Mouse (Mus musculus): ENCODE results near the gene Phf10. TPM values are rescaled to one million over a fixed set of nuclear protein-coding genes. Genes with fewer than 3 reads are reported as not detected.
"Not testable (repeated sequence)": the region's sequence is repeated elsewhere in the genome, so short reads cannot be mapped to it uniquely, and the experiment has no call there.

The Phf10 gene
- polyA plus RNA-seq, 1 experiment from 2014 or later, result 34.7 TPM

- WGBS, result 83% methylated on average over 5 of the region's 5 CpGs
- Histone ChIP-seq H3K4me2 (replicated peaks) (no peak overlapping the region), H3K9me3 (no peaks in the 10 kb centered on the region), H3K36me3 (no peaks in the 10 kb centered on the region), H3K4me3 (no peak overlapping the region), H3K9ac (no peak overlapping the region), H3K27ac (no peak overlapping the region), H3K4me1 (no peaks in the 10 kb centered on the region; the same call in 1 of the 2 replicates), H3K27me3 (no peaks in the 10 kb centered on the region)
- no peak for ATAC-seq (ENCODE audit: insufficient number of reproducible peaks, insufficient read depth, low FRiP score, low TSS enrichment)
Observed at GRCm38 (mm10) chr17:14909331-14909730, 51.7 kb downstream of the Phf10 start.

GRCm38 (mm10) chr17:14907136-14907535 lies 53.9 kb downstream of the Phf10 start:
- Histone ChIP-seq H3K4me1 (no peaks in the 10 kb centered on the region; the same call in 1 of the 2 replicates), H3K4me3 (no peak overlapping the region), H3K27me3 (no peaks in the 10 kb centered on the region), H3K36me3 (no peaks in the 10 kb centered on the region), H3K4me2 (replicated peaks) (no peak overlapping the region), H3K27ac (no peak overlapping the region), H3K9me3 (no peaks in the 10 kb centered on the region), H3K9ac (no peak overlapping the region)
- ATAC-seq (ENCODE audit: insufficient number of reproducible peaks, insufficient read depth, low FRiP score, low TSS enrichment), result no peak
- 73% methylated on average over 12 of the region's 12 CpGs for WGBS

DNA sequence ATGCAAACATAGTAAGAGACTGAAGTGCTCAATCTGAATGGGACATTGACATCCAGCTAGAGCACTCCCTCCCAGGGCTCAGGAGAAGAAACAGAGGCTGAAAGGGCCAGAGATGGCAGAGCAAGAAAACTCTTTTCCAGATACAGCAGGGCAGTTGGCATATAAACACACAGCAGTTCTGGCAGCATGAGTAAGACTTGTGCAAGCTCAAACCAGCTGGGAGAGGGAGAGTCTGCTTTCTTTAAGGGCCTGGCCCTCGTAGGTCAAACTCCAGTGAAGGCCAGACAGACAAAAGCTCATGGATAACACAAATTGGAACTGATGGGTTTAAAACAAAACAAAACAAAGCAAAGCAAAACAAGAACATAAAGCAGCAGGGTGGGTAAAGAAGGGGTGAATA lies 54.5 kb downstream of the Phf10 start:
- WGBS, result 38% methylated on average over 1 of the region's 1 CpGs

DNA sequence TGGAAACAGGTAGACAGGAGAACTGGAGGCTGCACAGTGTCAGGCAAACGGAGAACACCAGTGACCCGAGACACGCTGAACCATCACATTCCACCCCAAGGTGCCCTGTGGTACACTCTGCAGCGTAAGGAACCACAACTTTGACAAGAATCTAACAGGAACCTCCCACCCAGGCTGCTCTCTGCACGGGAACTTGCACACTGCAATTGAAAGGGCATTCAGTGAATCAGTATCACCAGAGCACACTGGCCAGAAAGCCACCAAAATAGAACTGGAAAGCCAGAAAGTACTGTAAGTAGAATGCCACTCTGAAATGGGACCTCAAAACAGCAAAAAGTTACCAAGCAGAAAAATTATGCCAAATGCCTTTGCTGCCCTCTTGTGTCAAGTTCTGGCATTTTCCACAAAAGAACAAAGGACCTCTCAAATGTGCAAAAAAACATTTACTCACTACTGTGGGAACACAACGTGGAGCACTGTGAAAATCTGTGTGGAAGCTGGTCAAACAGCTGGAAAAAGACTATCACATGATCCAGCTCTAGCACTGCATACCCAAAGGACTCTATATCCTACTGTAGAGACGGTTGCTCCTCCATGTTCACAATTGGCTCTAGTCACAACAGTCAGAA lies 56.3 kb downstream of the Phf10 start:
- Histone ChIP-seq H3K4me2 (replicated peaks) (no peak overlapping the region), H3K9ac (no peak overlapping the region), H3K4me1 (no peaks in the 10 kb centered on the region; the same call in 1 of the 2 replicates), H3K36me3 (no peaks in the 10 kb centered on the region), H3K27ac (no peak overlapping the region), H3K9me3 (no peaks in the 10 kb centered on the region), H3K4me3 (no peak overlapping the region), H3K27me3 (no peaks in the 10 kb centered on the region)
- peak; percentile 61; the same call in 1 of the 2 replicates for ATAC-seq (ENCODE audit: insufficient number of reproducible peaks, insufficient read depth, low FRiP score, low TSS enrichment)
- WGBS, result 56% methylated on average over 7 of the region's 7 CpGs

More for the DNA sequence above, 54.5 kb downstream of the Phf10 start:
- no peak for ATAC-seq (ENCODE audit: insufficient number of reproducible peaks, insufficient read depth, low FRiP score, low TSS enrichment)
- Histone ChIP-seq H3K9ac (no peak overlapping the region), H3K27me3 (no peaks in the 10 kb centered on the region), H3K27ac (no peak overlapping the region), H3K9me3 (no peaks in the 10 kb centered on the region), H3K4me3 (no peak overlapping the region), H3K4me2 (replicated peaks) (no peak overlapping the region), H3K4me1 (no peaks in the 10 kb centered on the region; the same call in 1 of the 2 replicates), H3K36me3 (no peaks in the 10 kb centered on the region)

DNA sequence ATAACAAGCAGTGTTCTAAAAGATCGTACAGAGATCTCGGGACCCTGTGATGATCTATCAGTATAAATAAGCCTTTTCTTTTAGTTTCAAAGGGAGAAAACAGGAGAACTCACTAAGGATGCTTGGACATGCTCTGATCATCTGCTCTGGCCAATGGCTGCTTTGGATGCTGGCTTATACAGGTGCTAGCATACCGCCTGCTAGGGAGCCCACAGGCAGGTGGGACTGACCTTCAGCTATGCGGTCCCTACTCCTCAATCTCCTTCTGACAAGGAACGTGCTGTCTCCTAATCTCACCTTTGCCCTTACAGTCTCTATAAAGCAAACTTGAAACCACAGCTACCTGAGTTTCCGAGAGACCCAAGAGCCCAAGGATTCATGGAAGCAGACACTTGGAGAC lies 56.9 kb downstream of the Phf10 start:
- H3K4me2 ChIP-seq (replicated peaks), result no peak overlapping the region
- no peaks in the 10 kb centered on the region for H3K27me3 ChIP-seq
- H3K4me1 ChIP-seq, result no peaks in the 10 kb centered on the region; the same call in 1 of the 2 replicates
- no peaks in the 10 kb centered on the region for H3K36me3 ChIP-seq
- no peaks in the 10 kb centered on the region for H3K9me3 ChIP-seq
- ATAC-seq (ENCODE audit: insufficient number of reproducible peaks, insufficient read depth, low FRiP score, low TSS enrichment), result no peak
- H3K4me3 ChIP-seq, result no peak overlapping the region
- H3K9ac ChIP-seq, result no peak overlapping the region
- WGBS, result 82% methylated on average over 6 of the region's 6 CpGs
- no peak overlapping the region for H3K27ac ChIP-seq

DNA sequence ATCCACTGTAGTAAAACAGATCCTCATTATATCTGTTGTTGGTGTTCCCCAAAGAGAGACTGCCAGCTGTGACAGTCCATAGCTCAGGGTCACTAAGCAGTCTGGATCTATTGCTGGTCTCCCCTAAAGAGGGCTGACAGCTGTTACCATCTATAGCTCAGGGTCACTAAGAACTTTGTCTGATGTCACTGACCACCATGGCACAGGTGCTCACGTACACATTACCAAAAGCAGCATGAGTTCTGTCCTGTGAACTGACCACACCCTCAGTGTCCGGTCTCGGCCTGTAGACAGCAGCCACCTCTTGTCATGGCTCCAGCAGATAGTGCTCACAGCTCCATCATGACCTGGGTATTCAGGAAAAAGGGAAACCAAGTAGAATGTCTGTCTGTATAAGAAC lies 57.9 kb downstream of the Phf10 start:
- H3K9ac ChIP-seq, result no peak overlapping the region
- WGBS, result 74% methylated on average over 3 of the region's 3 CpGs
- H3K9me3 ChIP-seq, result no peaks in the 10 kb centered on the region
- no peak for ATAC-seq (ENCODE audit: insufficient number of reproducible peaks, insufficient read depth, low FRiP score, low TSS enrichment)
- no peak overlapping the region for H3K4me3 ChIP-seq
- no peak overlapping the region for H3K4me2 ChIP-seq (replicated peaks)
- H3K36me3 ChIP-seq, result no peaks in the 10 kb centered on the region
- H3K27ac ChIP-seq, result no peak overlapping the region
- H3K27me3 ChIP-seq, result no peaks in the 10 kb centered on the region
- H3K4me1 ChIP-seq, result no peaks in the 10 kb centered on the region; the same call in 1 of the 2 replicates

DNA sequence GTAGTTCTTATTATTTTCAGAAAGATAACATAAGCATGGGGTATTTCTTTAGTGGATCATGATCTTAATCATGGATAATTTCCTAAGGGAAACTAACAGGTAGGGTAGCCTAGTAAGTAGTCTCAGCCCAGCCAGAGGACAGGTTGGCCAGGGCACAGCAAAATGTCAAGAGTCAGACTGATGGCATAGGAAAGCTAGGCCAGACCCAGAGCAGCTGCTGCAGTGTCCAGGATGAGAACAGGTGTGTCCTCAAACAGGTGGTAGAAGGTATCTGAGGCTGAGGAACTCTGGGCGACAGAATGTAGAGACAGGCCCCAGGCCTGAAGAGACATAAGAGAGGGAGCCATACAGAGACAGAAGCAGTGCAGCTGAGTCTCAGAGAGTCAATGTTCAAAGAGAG lies 62.1 kb downstream of the Phf10 start:
- no peak overlapping the region for H3K4me2 ChIP-seq (replicated peaks)
- no peak for ATAC-seq (ENCODE audit: insufficient number of reproducible peaks, insufficient read depth, low FRiP score, low TSS enrichment)
- no peak overlapping the region for H3K4me3 ChIP-seq
- 75% methylated on average over 1 of the region's 1 CpGs for WGBS
- H3K4me1 ChIP-seq, result no peaks in the 10 kb centered on the region
- no peaks in the 10 kb centered on the region for H3K27me3 ChIP-seq
- H3K36me3 ChIP-seq, result no peaks in the 10 kb centered on the region
- no peaks in the 10 kb centered on the region for H3K9me3 ChIP-seq
- no peak overlapping the region for H3K9ac ChIP-seq
- H3K27ac ChIP-seq, result no peak overlapping the region

DNA sequence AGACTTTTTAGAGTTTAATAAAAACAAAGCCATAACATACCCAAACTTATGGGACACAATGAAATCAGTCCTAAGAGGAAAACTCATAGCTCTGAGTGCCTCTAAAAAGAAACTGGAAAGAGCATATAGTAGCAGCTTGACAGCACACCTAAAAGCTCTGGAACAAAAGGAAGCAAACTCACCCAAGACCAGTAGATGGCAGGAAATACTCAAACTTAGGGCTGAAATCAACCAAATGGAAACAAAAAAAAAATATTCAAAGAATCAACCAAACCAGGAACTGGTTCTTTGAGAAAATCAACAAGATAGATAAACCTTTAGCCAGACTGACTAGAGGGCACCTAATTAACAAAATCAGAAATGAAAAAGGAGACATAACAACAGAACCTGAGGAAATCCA lies 66.0 kb downstream of the Phf10 start:
- not testable (repeated sequence) for H3K36me3 ChIP-seq; ATAC-seq (ENCODE audit: insufficient number of reproducible peaks, insufficient read depth, low FRiP score, low TSS enrichment); H3K27ac ChIP-seq; H3K4me1 ChIP-seq; H3K4me3 ChIP-seq; H3K9me3 ChIP-seq; H3K4me2 ChIP-seq (replicated peaks); H3K27me3 ChIP-seq; H3K9ac ChIP-seq

Other genes starting within 250 kb of the Phf10 start
- 4.7 and 5.8 TPM in 2 replicates for gene Wdr27, start 18.1 kb downstream of the Phf10 start, polyA plus RNA-seq (2016; fragmentation: Nextera tagmentation; extraction: Ambion mirVana)
- 30.7 and 33.3 TPM in 2 replicates for gene 1600012H06Rik, start 18.1 kb downstream of the Phf10 start, polyA plus RNA-seq (2016; fragmentation: Nextera tagmentation; extraction: Ambion mirVana)
- 11.1 and 12.2 TPM in 2 replicates for gene 9030025P20Rik, start 17.2 kb upstream of the Phf10 start, polyA plus RNA-seq (2016; fragmentation: Nextera tagmentation; extraction: Ambion mirVana)
- gene Gm3417, start 17.5 kb upstream of the Phf10 start, polyA plus RNA-seq (2016; fragmentation: Nextera tagmentation; extraction: Ambion mirVana), result not detected in 2 replicates
- 6.7 and 7.2 TPM in 2 replicates for gene Gm3435, start 48.9 kb upstream of the Phf10 start, polyA plus RNA-seq (2016; fragmentation: Nextera tagmentation; extraction: Ambion mirVana)
- 101 and 107 TPM in 2 replicates for gene Ermard, start 79.9 kb upstream of the Phf10 start, polyA plus RNA-seq (2016; fragmentation: Nextera tagmentation; extraction: Ambion mirVana)
- gene Tcte3, start 80.2 kb upstream of the Phf10 start, polyA plus RNA-seq (2016; fragmentation: Nextera tagmentation; extraction: Ambion mirVana), result not detected in 2 replicates
- 4.4 and 4.8 TPM in 2 replicates for gene Gm3448, start 80.3 kb upstream of the Phf10 start, polyA plus RNA-seq (2016; fragmentation: Nextera tagmentation; extraction: Ambion mirVana)

Data from embryonic facial prominence, embryonic 12.5 days (tissue).